Mouse (Mus musculus): ENCODE results near the gene Vmn1r117.
"Not testable (repeated sequence)": the region's sequence is repeated elsewhere in the genome, so short reads cannot be mapped to it uniquely, and the experiment has no call there.

Vmn1r117 gene

DNA sequence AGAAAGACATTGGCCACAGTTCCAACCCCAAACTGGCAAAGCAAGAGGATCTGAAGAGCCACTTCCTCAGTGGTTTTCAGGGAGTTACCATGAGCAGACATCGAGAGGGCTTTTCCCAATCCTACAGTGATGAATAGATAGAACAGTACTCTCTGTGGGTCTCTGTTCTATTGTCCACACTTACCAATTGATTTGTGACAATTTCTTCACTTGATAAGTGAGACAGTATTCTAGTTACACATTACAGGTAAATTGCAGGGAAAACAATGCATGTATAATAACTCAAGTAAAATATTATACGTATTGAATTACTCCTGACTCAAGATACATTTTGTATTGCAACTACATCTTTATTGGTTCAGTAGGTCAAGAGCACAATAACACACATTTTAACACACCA is at the start of gene Vmn1r117:
Gene Vmn1r117 (minus strand): TSS at position 101 of the 400 bp plus-strand sequence.
- DNase-seq (ENCODE audit: low read depth), result not testable (repeated sequence)

DNA sequence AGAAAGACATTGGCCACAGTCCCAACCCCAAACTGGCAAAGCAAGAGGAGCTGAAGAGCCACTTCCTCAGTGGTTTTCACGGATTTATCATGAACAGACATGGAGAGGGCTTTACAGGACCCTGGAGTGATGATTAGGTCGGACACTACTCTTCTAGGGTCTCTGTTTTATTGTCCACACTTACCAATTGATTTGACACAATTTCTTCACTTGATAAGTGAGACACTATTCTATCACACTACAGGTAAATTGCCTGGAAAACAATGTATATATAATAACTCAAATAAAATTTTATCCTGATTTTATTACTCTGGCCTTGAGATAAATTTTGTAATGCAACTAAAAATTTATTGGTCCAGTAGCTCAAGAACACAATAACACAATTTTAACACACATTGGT is 28.3 kb upstream of the Vmn1r117 start, which contains the start of gene Vmn1r118:
Gene Vmn1r118 (minus strand): TSS at position 101 of the 400 bp plus-strand sequence.
- DNase-seq (ENCODE audit: low read depth), result not testable (repeated sequence)

DNA sequence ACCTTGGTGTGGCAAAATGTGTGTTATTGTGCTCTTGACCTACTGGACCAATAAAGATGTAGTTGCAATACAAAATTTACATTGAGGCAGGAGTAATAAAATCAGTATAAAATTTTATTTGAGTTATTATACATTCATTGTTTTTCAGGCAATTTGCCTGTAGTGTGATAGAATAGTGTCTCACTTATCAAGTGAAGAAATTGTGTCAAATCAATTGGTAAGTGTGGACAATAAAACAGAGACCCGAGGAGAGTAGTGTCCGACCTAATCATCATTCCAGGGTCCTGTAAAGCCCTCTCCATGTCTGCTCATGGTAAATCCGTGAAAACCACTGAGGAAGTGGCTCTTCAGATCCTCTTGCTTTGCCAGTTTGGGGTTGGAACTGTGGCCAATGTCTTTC is 12.0 kb downstream of the Vmn1r117 start, which contains the start of gene Vmn1r116:
Gene Vmn1r116 (plus strand): TSS at position 301 of the 400 bp plus-strand sequence.
- not testable (repeated sequence) for DNase-seq (ENCODE audit: low read depth)

DNA sequence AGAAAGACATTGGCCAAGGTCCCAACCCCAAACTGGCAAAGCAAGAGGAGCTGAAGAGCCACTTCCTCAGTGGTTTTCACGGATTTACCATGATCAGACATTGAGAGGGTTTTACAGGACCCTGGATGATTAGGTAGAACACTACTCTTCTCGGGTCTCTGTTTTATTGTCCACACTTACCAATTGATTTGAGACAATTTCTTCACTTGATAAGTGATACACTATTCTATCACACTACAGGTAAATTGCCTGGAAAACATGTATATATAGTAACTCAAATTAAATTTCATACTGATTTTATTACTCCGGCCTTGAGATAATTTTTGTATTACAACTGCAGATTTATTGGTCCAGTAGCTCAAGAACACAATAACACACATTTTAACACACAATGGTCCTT is 39.0 kb downstream of the Vmn1r117 start, which contains the start of gene Vmn1r115:
Gene Vmn1r115 (minus strand): TSS at position 101 of the 400 bp plus-strand sequence.
- not testable (repeated sequence) for DNase-seq (ENCODE audit: low read depth)
